Mouse (Mus musculus) retina, postnatal 1 day (tissue): ENCODE measurements around the gene Sycp2.
A peak's percentile ranks its signal among the peaks of the same experiment; 100 is the strongest.
"Not testable (repeated sequence)": the region's sequence is repeated elsewhere in the genome, so short reads cannot be mapped to it uniquely, and the experiment has no call there.

Experiments used
- DNase-seq: peaks from one replicate; pipeline ENCODE4 v3.0.0-alpha.2; 2012

Gene Sycp2

DNA sequence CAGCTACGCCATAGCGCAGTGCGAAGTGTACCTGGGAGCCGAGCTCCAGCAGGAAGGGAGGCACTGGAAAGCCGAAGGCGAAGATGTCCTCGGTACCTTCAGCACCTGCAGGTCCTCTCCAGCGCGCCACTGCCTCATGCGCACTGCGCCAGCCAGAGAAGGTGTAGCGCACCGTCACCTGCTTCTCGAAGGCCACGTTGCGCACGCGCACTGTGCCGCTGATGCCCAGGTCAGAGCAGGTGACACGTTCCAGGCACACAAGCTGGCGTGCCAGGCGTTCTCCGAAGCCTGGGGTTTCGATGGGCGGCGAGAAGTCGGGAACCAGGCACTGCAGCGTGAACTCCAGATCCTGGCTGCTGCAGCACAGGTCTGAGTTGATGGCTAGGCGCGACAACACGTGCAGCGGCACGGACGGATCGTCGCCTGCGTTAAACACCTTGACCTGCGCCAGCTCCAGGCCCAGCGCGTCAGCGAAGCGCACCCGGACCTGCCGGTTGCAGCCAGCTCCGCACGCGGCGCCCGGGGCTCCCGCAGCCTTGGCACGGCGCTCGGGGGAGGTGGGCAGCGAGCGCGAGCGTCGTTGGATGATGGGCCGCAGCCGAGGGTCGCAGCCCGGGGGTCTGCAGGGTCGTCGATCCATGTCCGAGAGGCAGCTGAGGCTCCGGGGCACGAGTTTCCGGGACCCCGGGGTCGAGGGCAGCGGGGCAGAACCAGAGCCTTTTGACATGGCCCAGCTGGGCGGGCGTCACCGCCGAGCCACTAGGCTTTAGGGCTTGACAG is 6.2 kb upstream of the Sycp2 start:
- DNase-seq: peak; percentile 48

DNA sequence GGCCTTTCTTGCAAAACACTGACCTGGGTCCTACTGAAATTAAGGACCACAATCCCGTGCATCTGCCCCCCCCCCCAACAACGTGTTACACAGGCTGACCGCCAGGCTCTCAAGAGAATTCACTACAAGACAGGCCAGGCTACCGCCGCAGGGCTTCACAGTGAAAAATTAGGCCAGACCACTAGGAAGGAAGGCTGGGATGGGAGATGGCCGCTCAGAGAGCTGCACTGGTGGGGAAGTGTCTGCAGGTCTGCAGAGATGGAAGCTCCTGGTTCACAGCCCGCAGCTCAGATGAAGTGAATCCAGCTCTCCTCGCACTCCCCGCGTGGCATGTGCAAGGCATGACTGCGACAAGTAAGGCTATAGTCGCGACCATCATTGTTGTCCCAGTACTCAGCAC is 5.6 kb upstream of the Sycp2 start:
- DNase-seq: peak; percentile 66

DNA sequence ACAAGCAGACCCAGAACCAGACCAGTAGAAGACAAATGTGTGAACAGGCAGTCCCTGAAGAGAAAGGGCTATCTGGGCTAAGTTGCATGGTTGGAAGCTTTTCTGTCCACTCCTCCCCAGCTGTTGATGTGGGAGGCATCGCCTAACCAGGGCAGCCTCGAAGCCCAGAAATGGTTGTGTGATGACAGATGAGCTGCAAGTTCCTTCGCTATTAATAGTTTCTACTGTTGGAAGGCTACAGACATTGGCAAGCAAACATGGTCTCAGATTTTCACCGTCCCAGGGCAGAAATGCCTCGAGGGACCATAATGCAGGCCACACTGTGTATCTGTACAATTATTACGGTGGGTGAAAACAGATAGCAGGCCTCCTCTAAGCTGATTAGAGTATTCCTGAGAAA is 5.1 kb upstream of the Sycp2 start:
- peak; percentile 39 for DNase-seq

DNA sequence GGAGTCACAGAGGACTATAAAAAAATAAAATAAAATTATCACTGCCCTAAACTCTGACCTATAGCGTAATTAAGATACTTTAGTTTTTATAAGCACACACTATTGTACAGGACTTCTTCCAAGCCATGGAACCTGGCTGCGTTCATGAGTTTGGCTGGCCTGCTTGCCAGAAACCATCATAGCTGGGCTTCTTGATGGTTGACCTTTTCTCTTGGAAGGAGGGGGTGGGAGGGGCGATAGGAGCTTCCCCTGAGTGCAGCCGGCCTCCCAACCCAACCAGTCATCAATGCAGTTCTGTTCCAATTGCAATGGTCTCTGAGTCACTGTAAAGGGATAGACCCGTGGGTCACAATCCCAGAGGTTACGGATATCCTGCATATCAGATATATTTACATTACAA is 2.8 kb upstream of the Sycp2 start:
- DNase-seq: no peak

DNA sequence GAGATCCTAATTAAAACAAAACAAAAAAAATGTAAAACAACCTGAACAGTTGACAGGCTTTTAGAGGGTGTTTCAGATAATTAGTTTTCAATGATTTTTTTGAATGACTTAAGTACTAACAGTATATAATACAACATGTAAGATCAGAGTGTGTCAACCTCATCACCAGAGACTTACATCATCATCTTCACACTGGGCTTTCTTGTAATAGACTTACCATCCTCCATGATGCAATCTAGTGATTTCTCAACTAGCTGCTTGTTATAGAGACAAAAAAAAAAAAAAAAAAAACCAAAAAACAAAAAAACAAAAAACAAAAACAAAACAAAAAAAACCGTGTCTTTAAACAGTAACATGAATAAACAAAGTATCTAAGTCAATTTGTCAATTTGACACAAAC is 1.5 kb upstream of the Sycp2 start:
- DNase-seq: no peak

DNA sequence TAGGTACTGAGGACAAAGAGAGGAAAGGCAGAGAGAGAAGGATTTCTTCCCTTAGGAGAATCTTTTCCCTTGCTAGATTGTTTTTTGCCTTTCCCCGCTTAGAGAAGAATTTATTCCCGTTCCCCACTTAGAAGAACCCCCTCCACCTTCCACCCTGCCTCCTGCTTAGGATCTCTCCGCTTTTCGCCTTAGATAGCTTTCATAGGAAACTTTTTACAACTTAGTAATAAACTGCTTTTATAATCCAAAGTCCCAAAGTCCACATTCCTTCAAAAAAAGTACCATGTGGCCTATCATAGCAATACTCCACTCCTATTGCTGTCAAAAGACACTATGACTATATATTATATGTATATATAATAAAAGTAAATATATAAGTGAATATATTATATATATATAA is 64.9 kb downstream of the Sycp2 start:
- DNase-seq: no peak

DNA sequence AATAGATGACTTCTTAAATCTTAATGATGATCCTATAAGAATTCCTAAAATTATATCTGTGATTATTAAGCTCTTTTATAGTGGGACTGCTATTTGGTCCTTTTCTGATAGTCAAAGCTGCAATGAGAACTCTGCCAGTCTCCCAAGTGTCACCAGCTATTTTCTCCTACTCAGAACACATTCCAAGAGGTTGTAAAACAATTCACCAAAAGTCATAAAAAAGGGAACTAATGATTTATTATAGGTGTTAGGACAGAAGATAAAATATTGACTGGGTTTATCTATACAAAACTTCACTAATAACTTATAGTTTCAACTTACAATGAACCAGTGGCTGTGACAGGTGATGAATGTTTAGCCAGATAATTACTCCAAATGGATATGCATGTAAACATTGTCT is 65.4 kb downstream of the Sycp2 start:
- DNase-seq: not testable (repeated sequence)

DNA sequence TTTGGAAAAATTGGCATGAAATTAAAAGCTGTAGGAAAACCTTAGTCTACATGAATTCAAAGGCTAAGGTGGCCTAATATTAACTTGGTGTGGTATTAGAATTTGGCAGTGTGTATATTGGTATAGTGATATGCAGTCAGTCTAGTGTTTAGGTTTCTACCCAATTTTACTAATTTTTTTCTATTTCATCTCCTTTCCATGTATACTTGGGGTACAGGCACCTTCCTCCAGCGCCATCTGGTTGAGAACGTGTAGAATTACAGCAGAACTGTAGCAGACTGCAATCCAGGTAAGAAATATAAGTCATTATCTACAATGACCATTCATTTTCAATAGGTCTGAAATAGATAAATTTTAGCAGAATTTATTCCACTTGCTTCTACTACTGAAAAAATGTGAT is 68.4 kb downstream of the Sycp2 start:
- peak; percentile 11 for DNase-seq

DNA sequence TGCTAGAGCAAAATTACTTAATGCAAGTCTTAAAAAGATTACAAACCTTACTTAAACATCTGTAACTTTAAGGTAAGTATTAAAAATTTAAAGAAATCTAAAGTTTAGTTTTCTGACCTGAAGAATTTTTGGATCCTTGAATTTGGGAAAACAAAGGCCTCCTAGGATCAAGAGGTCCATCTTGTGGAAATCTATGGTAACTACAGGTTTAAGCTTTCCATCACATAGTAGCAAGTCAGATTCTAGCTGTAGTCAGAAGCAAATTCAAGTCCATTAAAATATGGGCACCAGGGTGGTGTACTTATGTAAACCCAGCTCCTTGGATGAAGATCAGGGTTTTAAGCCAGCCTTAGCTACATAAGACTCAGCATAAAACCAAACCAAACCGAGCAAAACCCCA is 69.6 kb downstream of the Sycp2 start:
- peak; percentile 34 for DNase-seq

DNA sequence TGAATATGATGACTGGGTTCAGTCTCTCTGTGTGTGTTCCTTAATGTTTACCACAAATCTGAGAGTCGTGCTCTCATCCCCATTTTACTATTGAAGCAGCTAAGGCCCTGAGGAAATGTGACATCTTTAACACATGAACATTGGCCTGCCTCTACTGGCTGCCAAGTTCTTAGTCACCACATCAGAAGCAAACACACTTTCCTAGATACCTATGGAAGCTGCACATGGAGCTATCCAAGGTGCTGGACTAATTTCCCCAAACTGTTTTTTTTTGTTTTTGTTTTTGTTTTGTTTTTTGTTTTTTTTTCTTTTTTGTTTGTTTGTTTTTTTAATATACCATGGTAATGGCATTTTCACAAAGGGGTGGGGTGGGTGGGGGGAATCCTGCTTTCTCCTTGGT is 77.5 kb downstream of the Sycp2 start:
- DNase-seq: peak; percentile 27

DNA sequence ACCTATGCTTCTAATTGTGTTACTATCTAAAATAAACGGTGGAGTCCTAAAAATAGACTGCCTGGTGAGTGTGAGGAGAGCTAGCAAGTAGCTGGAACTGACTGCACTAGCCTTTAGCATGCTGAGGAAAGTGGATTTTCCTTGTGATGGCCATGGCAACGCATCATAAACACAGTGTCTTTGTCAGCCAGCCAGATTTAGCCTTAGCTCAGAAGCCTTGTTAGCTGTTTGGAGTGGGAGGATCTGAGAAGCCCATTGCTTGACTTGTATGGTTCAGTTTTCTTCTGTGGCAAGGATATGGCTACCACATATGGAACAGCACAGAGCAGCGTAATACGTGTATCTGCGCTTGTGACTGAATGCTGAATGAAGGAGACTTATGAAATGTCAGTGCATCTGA is 77.9 kb downstream of the Sycp2 start:
- DNase-seq: no peak

DNA sequence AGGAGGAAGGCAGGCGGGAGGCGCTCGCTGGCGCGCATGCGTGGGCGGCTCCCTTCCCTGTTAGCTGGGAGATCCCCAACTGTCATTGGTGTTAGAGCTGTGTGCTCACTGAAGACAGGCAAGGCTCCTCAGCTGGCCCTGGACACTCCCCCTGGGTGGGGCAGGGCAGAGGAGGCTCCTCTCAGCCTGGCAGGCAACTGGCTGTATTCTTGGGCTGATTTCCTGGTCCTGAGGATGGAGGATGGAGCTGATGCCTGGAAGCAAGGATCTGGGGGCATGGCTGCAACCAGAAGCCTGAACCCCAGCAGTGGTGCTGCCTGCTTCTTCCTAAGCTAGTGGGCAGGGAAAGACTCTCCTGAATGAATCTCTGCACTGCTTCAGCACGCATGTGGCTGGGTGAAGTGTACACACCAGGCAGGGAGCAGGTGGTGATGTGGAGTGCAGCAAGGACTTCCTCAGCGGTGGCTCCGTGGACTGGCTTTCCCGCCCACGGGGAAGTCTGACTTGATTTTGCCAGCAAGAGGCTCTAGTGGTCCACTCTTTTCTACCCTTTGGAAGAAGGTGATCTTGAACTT is 79.9 kb downstream of the Sycp2 start:
- DNase-seq: no peak

DNA sequence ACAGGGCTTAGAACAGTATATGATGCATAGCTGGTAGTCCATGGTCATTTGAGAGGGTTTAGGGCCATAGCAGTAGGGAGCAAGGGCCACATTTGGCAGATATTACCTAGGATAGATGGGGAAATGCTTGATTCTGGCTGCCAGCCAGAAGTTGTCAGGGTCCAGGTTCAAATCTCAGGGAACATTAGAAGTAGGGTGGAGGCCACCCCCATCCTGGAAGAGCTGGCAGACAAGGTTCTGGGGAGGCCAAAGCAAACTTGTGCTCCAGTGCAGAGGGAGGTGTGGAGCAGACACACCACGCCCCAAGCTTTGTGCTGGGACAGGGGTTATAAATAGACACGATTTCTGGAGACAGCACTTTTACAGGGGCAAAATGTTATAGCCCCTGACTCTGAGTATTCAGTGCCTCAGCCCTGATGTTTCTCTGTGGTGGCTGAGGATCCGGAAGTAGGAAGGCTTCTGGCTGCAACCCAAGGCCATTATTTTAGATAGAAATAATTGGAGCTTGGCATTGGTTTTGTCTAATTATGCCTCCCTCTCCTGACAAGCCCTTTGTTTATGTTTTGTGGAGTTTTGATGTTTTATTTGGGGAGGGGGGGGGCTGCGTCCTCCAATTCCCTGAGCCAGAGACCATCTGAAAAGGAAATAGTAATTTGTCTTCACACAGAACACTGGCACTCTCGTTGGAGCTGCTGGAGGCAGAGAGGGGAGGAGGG is 80.6 kb downstream of the Sycp2 start:
- peak; percentile 95 for DNase-seq

DNA sequence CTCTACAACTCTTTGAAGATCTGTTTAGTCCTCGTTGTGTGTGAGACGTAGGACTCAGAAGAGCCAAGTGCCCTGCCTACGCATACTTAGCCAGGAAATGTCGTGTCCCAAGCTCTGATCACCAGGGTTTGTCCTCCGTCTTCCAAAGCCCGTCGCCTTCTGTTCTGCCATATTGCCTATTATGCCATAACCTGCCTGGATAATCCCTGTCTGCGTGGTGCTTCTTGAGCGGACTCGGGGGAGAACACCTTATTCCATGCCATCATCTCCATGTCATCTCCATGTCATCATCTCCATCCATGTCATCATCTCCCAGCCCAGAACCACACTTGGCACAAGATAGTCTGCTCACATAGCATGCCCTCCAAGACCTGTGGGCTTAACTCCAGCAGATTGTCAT is 81.4 kb downstream of the Sycp2 start:
- DNase-seq: no peak

DNA sequence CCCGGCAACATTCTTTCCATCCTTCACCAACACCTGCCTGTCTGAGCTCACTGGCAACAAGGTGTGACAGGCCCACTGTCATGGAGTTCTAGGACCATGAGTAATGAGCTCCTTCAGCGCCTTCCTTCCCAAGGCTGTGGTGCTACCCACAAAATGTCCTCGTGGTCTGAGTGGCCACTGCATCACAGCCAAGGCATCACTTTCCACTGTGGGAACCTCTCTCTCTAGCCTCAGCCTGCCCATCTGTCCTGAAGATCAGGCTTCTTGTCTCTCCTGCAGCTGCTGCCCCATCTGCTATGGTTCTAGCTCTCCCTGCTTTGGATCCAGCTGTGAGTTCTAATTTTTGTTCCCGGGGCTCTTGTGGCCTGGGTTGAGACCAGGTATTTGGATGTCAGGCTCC is 82.7 kb downstream of the Sycp2 start:
- DNase-seq: no peak

DNA sequence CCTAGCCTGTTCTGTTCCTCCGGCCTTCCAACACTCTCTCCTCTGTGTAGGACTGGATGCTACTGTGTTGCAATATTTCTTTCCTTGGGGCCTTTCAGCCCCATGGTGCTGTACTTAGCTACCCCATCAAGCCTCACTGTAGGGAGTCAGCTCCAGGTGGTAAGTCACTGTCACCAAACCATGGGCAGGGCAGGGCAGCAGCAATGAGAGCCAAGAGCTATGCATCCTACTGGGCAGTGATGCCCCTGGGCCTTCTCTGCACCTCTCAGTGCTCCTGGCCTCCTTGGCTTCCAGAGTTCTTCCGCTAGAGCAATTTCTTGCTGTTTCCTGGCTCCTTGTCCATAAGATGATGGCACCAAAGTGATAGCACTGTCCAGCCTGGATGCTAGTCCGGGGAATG is 83.1 kb downstream of the Sycp2 start:
- no peak for DNase-seq

DNA sequence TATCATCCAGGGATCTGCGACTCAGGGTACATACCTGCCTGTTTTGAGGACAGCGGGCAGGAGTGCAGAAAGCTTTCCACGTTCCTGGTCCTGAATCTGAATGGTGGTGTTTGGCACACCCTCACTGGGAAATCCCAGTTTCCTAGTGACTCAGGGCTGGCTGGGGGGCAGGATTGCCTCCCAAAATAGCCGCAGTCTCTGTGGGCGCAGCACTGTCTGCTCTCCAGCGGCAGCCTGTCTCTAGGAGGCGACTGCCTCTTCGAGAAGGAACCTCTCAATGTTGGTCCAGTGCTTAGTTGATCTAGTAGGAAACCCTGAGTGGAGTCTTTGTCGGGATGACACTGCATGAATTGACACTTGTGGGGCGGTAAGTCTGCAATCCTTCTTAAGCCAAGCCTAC is 86.2 kb downstream of the Sycp2 start:
- no peak for DNase-seq

DNA sequence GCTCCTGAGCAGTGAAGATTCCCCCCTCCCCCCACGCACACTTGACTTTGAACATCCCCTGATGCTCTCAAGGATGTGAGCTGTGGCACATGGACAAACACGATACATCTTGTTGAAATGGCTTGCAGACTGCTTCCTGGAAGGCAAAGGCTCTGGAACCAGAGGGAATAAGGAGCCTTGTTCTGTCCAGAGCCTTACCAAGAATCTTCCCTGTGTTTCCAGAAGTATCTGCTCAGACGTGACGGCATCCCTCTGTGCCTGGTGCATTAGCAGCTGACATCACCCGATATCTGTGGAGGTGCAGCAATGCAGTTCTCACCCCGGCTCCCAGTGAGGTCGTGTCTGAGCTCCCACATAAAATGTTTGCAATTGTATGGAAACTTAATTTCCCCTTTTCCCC is 87.7 kb downstream of the Sycp2 start:
- DNase-seq: no peak

DNA sequence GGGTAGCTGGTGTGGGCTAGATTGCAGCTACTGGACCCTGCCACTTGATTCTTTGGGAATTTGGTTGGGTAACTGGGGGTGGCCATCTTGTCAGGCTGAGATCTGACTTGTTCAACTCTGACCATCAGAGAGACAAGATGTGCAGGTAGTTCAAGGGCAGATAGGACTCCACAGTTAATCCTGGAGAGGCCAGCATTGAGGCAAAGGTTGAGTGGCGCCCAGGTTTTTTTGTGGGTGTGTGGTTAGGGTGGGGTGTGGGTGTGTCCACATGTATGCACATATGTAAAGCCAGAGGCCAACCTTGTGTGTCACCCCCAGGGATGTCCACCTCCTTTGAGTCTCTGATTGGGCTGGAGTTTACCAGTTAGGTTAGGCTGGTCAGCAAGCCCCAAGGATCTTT is 91.2 kb downstream of the Sycp2 start:
- DNase-seq: no peak

DNA sequence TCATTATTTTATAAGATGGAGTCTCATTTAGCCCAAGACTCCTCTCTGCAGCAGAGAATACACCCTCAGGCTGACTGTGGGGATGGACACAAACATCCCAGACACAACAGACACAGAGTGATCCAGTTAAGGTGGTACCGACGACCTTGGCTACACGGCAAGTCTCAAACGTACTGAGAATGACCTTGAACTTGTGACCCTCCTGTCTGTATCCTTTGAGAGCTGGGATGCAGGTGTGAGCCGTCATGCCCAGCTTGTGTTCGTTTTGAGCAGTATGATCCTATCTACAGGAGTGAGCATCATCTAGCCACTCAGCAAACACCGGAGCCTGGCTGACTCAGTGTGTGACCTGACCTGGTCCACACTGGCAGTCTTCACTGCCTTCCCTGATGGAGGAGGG is 93.9 kb downstream of the Sycp2 start:
- no peak for DNase-seq

DNA sequence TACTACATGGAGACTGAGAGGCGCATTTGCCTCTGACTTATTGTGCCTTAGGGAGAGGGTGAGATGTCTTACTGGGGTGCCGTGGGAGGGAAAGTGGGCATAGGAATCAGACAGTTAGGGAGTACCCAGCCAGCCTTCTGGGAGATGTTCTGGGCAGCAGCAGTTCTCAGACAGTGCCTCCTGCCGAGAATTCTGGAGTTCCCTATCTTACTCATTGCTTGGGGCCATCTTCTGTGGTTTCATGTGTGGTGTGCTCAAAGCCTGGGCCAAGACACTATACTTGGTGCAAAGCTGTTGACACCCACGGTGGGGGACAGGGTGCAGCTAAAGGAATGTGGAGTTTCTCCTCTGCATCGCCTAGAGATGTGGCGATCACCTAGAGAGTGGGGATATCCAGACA is 102.8 kb downstream of the Sycp2 start:
- no peak for DNase-seq

DNA sequence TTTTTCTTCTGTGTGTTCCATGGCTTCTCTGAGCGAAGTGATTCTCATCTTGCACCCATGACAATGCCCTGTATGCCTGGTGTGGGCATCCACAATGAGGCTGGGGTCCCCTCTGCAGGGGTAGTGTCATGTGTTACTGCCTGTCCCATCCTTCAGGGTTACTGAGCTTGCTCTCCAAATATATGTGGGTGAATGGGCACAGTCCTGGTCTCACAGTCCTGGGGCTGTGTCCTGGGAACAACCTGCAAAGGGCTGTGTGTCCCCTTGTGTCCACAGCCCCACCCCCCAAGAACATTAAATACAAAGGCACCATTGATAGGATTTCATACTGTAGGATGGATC is 103.3 kb downstream of the Sycp2 start:
- no peak for DNase-seq

DNA sequence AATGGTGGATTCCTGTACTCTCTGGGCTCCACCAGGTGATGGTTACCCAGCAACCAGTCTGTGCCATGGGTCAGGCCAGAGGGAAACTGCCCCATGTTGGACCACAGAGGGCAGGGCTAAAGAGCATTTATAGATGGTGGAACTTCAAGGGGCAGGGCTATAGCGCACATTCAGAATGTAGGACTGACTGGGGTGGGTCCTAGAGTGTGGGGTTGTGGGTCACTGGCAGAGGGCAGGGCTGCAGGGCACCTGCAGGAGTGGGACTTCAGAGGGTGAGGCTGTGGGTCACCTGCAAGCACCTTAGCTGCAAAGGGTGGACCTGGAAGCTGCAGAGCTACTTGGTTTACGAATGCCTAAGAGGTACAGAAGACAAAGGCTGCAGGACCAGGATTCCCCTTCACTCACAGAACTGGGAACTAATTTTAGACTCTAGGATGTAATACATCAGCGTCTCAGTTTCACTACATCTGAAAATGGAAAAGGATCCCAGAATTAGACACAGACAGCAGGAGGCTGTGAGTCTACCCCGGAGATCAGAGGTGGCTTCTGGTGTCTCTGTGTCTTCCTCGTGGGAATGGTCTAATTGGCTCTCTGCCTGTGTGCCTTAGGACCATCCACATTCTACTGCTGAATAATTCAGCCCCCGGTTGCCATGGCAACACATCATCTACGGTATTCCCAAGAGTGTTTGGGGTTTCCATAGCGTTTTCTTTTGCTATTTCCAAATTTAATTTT is 103.9 kb downstream of the Sycp2 start:
- peak; percentile 45 for DNase-seq
